Mouse (Mus musculus) liver, adult 2 months (tissue): Measurements from ENCODE around the gene Glud1.

Experiments
- CTCF ChIP-seq: fragments of 200-500 bp; IDR thresholded peaks from 2 replicates; pipeline ENCODE4 v1.5.1; 2011; ENCODE audit warnings: low read depth, low read length, control low read depth
- POLR2A ChIP-seq: fragments of 200-500 bp; IDR thresholded peaks from 2 replicates; pipeline ENCODE4 v1.6.1; 2011; ENCODE audit warnings: low read length, control low read depth; ENCODE audit not compliant: insufficient read depth; ENCODE audit errors: extremely low read depth

DNA sequence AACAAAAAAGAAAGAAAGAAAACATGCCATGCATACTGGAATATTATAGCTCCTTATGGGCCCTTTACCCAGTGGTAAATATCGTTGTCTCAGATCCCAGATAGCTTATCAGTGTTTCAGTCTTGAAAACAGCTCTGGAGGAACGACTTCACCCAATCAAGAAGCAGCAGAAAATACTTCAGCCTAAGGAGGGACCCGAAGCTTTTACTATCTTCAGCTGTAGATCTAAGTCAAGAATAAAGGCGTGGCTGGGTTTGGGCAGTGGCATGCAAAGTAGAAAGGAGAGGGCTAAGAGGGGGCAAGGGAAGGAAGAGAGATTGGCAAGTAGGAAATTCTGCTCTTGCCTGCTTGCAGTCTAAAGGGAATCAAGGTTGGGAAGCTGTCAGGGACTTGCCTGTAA is 51.6 kb downstream of the Glud1 start:
- no peak for TF ChIP-seq POLR2A
- TF ChIP-seq CTCF = no peak
